Mouse (Mus musculus): ENCODE measurements at regions not wholly inside any gene's neighbourhood (a gene's known extent, or its start where the extent isn't known, plus 50 kb on each side); places are given as distances from the start of the nearest gene placed in this dataset.
A peak's percentile ranks its signal among the peaks of the same experiment; 100 is the strongest.

DNA sequence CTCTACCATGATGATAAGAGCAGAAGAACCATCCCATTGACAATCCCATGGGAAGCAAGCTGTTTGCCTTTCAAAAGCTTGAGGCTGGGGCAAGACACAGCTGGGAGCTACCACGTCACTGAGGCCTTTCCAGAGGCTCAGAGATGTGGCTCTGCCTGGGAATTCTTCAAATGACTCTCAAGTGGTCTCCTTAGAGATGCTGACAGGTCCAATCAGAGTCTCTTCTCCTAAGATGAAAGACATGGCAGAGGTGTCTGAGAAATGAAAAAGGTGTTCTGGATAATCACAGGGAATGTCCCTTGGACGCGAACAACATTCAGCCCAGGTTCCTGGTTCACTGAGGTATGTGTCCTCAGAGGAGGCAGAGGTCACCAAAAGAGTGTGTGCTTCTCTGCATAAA is 287.7 kb downstream of the Fam49a start:
- Histone ChIP-seq H3K27me3 (ENCODE audit: control insufficient read depth, insufficient read depth, low read depth, low read length) (no peaks in the 10 kb centered on the region), H3K4me1 (replicated peaks; ENCODE audit: control insufficient read depth, insufficient read depth, low read length) (no peaks in the 10 kb centered on the region; the same call in 1 of the 2 replicates), H3K27ac (ENCODE audit: low read length) (no peak overlapping the region), H3K36me3 (ENCODE audit: control insufficient read depth, insufficient read depth, low read length) (no peaks in the 10 kb centered on the region), H3K4me3 (ENCODE audit: low read length) (no peak overlapping the region), H3K4me2 (ENCODE audit: low read depth, low read length) (no peak overlapping the region), H3K9me3 (ENCODE audit: control insufficient read depth, low read length) (no peaks in the 10 kb centered on the region), H3K9ac (ENCODE audit: low read length) (no peak overlapping the region)
- 64% methylated on average over 3 of the region's 3 CpGs for WGBS
- ATAC-seq (ENCODE audit: low read depth): no peak

DNA sequence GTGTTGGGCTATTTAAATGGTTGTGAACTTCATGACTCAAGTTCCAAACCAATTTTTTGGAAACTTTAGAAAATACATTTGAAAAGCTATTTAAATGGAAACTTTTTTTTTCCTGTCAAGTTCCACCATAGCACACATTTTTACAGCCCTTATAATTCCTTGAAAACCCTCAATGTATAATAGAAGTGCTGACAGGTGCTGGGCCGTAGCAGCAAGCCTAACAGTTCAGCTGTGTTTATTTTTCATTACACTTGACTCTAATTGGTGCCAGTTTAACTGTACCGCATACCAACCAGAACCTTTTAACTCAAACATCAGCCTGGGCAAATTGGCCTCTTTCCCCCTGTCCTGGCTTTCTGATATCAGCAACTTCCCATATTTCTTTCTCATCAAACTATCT is 286.7 kb downstream of the Fam49a start:
- Histone ChIP-seq H3K27me3 (ENCODE audit: control insufficient read depth, insufficient read depth, low read depth, low read length) (no peaks in the 10 kb centered on the region), H3K9ac (ENCODE audit: low read length) (no peak overlapping the region), H3K4me2 (ENCODE audit: low read depth, low read length) (no peak overlapping the region), H3K27ac (ENCODE audit: low read length) (peak overlapping the region; percentile 68), H3K4me3 (ENCODE audit: low read length) (no peak overlapping the region), H3K4me1 (replicated peaks; ENCODE audit: control insufficient read depth, insufficient read depth, low read length) (no peaks in the 10 kb centered on the region; the same call in 1 of the 2 replicates), H3K9me3 (ENCODE audit: control insufficient read depth, low read length) (no peaks in the 10 kb centered on the region), H3K36me3 (ENCODE audit: control insufficient read depth, insufficient read depth, low read length) (no peaks in the 10 kb centered on the region)
- WGBS: 19% methylated on average over 2 of the region's 2 CpGs
- peak; percentile 69 for ATAC-seq (ENCODE audit: low read depth)

DNA sequence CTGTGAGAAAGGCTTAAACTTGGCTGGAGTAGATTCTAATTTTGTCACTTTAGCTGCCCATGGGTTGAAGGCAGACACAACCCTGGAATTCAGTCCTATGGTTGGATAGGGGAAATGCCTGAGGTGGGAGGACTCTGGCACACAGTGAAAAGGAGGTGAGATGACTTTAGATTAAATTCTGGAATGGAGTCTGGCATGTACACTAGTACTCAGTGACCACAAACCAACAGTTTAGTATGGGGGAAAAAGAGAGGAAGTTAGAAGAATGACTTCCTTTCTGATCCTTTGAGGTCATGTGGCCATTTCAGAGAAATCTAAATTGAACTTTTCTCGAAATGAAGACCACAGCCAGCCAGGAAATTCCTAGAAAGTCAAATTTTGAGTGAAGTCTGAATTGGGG is 285.5 kb downstream of the Fam49a start:
- no peak overlapping the region for H3K27ac ChIP-seq (ENCODE audit: low read length)
- H3K36me3 ChIP-seq (ENCODE audit: control insufficient read depth, insufficient read depth, low read length): no peaks in the 10 kb centered on the region
- H3K4me2 ChIP-seq (ENCODE audit: low read depth, low read length): no peak overlapping the region
- H3K4me3 ChIP-seq (ENCODE audit: low read length): no peak overlapping the region
- H3K27me3 ChIP-seq (ENCODE audit: control insufficient read depth, insufficient read depth, low read depth, low read length): no peaks in the 10 kb centered on the region
- no peak overlapping the region for H3K9ac ChIP-seq (ENCODE audit: low read length)
- WGBS: 65% methylated on average over 1 of the region's 1 CpGs
- no peaks in the 10 kb centered on the region for H3K9me3 ChIP-seq (ENCODE audit: control insufficient read depth, low read length)
- peak; percentile 26; the same call in 1 of the 2 replicates for ATAC-seq (ENCODE audit: low read depth)
- H3K4me1 ChIP-seq (replicated peaks; ENCODE audit: control insufficient read depth, insufficient read depth, low read length): no peaks in the 10 kb centered on the region; the same call in 1 of the 2 replicates

DNA sequence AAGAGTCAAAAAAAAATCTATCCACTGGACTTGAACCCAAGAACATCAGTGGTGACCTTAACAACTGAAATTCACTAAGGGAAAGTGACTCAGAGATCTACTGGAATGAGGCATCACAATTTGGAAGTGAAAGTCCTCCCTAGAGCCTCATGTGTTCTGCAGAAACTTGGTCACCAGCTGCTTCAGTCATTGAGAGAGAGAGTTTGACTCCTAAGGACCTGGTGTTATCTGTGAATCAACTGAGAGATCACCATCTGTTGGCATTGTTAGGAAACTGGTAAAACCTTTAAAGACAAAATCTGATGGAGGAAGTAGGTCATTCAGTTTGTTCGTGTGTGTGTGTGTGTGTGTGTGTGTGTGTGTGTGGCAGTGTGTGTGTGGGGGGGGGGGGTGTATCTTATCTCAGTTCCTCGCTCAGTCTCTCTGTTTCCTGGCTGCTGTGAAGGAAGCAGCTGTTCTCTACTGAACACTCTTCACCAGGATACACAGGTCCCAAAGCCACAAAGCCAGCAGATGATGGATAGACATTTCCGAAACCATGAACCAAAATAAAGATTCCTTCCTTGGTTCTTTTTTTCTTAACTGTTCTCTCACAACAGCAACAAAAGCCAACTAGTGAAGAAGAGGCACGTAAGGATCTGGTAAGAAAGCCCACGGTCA is 284.6 kb downstream of the Fam49a start:
- Histone ChIP-seq H3K36me3 (ENCODE audit: control insufficient read depth, insufficient read depth, low read length) (no peaks in the 10 kb centered on the region), H3K9me3 (ENCODE audit: control insufficient read depth, low read length) (no peaks in the 10 kb centered on the region), H3K4me1 (replicated peaks; ENCODE audit: control insufficient read depth, insufficient read depth, low read length) (no peaks in the 10 kb centered on the region; the same call in 1 of the 2 replicates), H3K27ac (ENCODE audit: low read length) (no peak overlapping the region), H3K9ac (ENCODE audit: low read length) (no peak overlapping the region), H3K4me3 (ENCODE audit: low read length) (no peak overlapping the region), H3K27me3 (ENCODE audit: control insufficient read depth, insufficient read depth, low read depth, low read length) (no peaks in the 10 kb centered on the region), H3K4me2 (ENCODE audit: low read depth, low read length) (no peak overlapping the region)
- ATAC-seq (ENCODE audit: low read depth): no peak
- WGBS: 83% methylated on average over 5 of the region's 5 CpGs

DNA sequence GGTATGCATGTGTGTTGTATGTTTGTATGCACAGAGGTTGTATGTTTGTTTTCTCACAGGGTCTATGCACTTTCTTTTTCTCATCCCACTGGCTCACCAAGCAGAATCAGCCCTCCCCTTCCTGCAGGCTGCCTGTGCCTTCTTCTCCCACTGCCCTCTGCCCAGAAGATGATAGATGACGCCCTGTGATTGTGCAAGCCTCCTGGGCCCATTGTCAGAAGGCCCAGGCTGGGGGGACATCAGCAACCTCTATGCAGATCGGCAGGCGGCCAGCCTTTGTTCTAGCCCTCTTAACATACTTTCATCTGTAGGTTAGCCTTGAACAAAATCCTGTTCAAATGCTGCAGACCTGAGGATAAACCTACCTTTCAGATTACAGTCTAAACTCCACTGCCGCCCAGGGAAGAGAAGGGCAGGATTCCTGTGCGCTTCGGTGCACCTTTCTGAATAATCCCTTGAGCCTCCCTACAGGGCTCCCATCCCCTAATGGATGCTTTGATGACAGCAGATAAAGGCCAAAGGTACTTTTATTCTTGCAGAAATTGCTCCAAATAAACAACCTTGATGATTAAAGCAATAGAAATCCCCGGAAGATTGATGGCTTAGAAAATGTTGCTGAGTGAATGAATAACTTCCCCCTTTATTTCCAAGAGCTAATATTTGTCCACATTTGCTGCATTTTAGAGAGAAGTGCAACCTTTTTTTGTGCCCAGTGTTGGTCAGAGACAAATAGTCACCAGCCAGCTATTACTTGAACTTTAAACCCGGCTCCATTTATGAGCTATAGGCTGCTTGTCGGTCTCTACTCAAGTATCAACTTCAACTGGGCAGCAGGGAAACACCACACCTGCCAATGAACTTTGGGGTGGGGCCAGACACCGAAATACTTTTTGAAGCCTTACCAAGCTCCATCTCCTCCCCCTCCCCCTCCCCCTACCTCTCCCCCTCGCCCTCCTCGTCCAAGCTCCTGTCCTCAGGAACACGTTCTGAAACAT is 279.4 kb downstream of the Fam49a start:
- H3K9me3 ChIP-seq (ENCODE audit: control insufficient read depth, low read length): no peaks in the 10 kb centered on the region
- no peak overlapping the region for H3K9ac ChIP-seq (ENCODE audit: low read length)
- ATAC-seq (ENCODE audit: low read depth): peak; percentile 75
- no peaks in the 10 kb centered on the region for H3K36me3 ChIP-seq (ENCODE audit: control insufficient read depth, insufficient read depth, low read length)
- H3K27ac ChIP-seq (ENCODE audit: low read length): peak overlapping the region; percentile 65
- H3K4me1 ChIP-seq (replicated peaks; ENCODE audit: control insufficient read depth, insufficient read depth, low read length): 0 out of 2 replicates have a peak, but pooled peaks cover 4% of the 10 kb centered on the region
- no peaks in the 10 kb centered on the region for H3K27me3 ChIP-seq (ENCODE audit: control insufficient read depth, insufficient read depth, low read depth, low read length)
- 35% methylated on average over 13 of the region's 13 CpGs for WGBS
- H3K4me2 ChIP-seq (ENCODE audit: low read depth, low read length): no peak overlapping the region
- no peak overlapping the region for H3K4me3 ChIP-seq (ENCODE audit: low read length)

DNA sequence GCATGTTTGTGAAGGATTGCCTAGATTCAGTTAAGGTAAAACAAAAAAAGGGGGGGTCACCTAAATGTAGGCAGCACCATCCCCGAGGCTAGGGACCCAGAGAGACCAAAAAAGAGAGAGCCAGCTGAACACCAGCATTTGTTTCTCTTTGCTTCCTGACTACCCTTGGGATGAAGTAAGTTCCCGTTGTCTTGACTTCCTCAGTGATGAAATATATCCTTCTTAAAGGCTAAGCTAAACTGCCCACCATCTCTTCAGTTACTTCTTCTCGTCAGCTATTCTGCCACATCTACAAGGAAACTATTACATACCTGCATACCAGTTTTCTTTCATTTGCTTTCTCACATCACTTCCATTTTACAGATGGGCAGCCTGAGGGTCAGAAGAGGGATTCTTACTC is 277.4 kb downstream of the Fam49a start:
- 60% methylated on average over 3 of the region's 3 CpGs for WGBS
- H3K27me3 ChIP-seq (ENCODE audit: control insufficient read depth, insufficient read depth, low read depth, low read length): no peaks in the 10 kb centered on the region
- no peak overlapping the region for H3K27ac ChIP-seq (ENCODE audit: low read length)
- no peak overlapping the region for H3K9ac ChIP-seq (ENCODE audit: low read length)
- no peak for ATAC-seq (ENCODE audit: low read depth)
- H3K9me3 ChIP-seq (ENCODE audit: control insufficient read depth, low read length): no peaks in the 10 kb centered on the region
- no peak overlapping the region for H3K4me2 ChIP-seq (ENCODE audit: low read depth, low read length)
- H3K36me3 ChIP-seq (ENCODE audit: control insufficient read depth, insufficient read depth, low read length): no peaks in the 10 kb centered on the region
- H3K4me1 ChIP-seq (replicated peaks; ENCODE audit: control insufficient read depth, insufficient read depth, low read length): peaks cover 4% of the 10 kb centered on the region; the same call in 1 of the 2 replicates
- H3K4me3 ChIP-seq (ENCODE audit: low read length): no peak overlapping the region

DNA sequence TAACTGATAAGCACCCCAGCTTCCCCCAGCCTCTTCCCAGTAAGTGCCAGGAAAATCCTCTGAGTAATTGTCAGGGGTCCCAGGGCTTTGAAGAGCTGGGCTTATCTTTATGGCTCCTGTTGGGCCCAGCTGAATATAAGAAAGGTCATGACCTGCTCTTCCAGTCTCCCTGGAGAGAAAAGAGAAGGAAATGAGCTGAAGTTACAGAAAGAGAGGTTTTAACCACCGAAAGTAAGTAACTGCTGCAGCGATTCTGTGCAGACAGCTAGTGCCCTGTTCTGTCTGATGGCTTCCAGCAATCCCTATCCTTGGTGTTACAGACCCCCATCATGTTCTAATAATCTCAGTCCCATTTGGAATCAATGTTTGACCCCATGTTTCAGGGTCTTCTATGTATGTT is 272.8 kb downstream of the Fam49a start:
- WGBS: 15% methylated on average over 2 of the region's 2 CpGs
- H3K27me3 ChIP-seq (ENCODE audit: control insufficient read depth, insufficient read depth, low read depth, low read length): no peaks in the 10 kb centered on the region
- H3K9ac ChIP-seq (ENCODE audit: low read length): no peak overlapping the region
- H3K4me1 ChIP-seq (replicated peaks; ENCODE audit: control insufficient read depth, insufficient read depth, low read length): peaks cover 3% of the 10 kb centered on the region
- no peaks in the 10 kb centered on the region for H3K9me3 ChIP-seq (ENCODE audit: control insufficient read depth, low read length)
- H3K36me3 ChIP-seq (ENCODE audit: control insufficient read depth, insufficient read depth, low read length): no peaks in the 10 kb centered on the region
- ATAC-seq (ENCODE audit: low read depth): no peak
- no peak overlapping the region for H3K4me2 ChIP-seq (ENCODE audit: low read depth, low read length)
- H3K27ac ChIP-seq (ENCODE audit: low read length): no peak overlapping the region
- H3K4me3 ChIP-seq (ENCODE audit: low read length): no peak overlapping the region

DNA sequence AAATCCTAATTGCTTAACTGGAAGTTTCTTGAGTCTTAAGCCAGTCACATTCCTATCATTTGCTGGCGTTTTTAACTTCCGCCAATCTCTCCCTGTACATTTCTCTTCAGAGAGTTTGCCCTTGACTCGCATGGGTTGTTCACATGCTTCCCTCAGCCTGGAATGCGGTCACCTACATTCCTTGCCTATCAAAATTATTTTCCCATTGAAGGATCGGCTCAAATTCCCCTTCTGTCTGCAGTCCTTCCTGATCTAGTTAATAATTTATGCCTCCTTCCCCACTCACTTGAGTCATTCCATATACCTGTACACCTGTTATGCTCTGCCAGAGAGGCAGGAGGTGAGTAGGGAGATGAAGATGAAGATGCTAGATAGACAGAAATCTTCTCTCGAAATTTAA is 268.9 kb downstream of the Fam49a start:
- Histone ChIP-seq H3K9ac (ENCODE audit: low read length) (no peak overlapping the region), H3K9me3 (ENCODE audit: control insufficient read depth, low read length) (no peaks in the 10 kb centered on the region), H3K4me3 (ENCODE audit: low read length) (no peak overlapping the region), H3K4me2 (ENCODE audit: low read depth, low read length) (no peak overlapping the region), H3K27me3 (ENCODE audit: control insufficient read depth, insufficient read depth, low read depth, low read length) (no peaks in the 10 kb centered on the region), H3K36me3 (ENCODE audit: control insufficient read depth, insufficient read depth, low read length) (no peaks in the 10 kb centered on the region), H3K27ac (ENCODE audit: low read length) (peak overlapping the region; percentile 53), H3K4me1 (replicated peaks; ENCODE audit: control insufficient read depth, insufficient read depth, low read length) (peaks cover 3% of the 10 kb centered on the region)
- 54% methylated on average over 6 of the region's 6 CpGs for WGBS
- ATAC-seq (ENCODE audit: low read depth): peak; percentile 87

DNA sequence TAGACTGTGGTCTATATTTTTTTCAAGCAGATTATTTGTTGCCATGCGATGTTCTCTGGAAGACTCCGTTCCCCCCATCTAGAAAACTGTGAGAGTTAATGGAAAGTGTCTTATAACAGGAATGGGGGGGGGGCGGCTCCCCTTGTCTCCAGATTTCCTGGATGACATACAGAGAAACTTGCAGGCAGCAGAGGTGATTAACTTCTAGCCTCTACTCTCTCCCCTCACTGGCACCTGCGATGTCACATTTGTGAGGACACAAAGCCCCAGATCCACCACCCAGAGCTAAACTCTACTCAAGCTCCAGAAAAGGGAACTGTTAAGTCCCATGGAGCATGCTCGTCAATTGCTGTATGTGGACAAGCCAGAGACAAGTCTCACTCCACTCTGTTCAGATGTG is 267.6 kb downstream of the Fam49a start:
- no peaks in the 10 kb centered on the region for H3K27me3 ChIP-seq (ENCODE audit: control insufficient read depth, insufficient read depth, low read depth, low read length)
- H3K27ac ChIP-seq (ENCODE audit: low read length): peak overlapping the region; percentile 72
- WGBS: 83% methylated on average over 5 of the region's 5 CpGs
- H3K4me2 ChIP-seq (ENCODE audit: low read depth, low read length): no peak overlapping the region
- H3K4me3 ChIP-seq (ENCODE audit: low read length): no peak overlapping the region
- ATAC-seq (ENCODE audit: low read depth): no peak
- H3K9ac ChIP-seq (ENCODE audit: low read length): no peak overlapping the region
- H3K9me3 ChIP-seq (ENCODE audit: control insufficient read depth, low read length): no peaks in the 10 kb centered on the region
- no peaks in the 10 kb centered on the region for H3K36me3 ChIP-seq (ENCODE audit: control insufficient read depth, insufficient read depth, low read length)
- H3K4me1 ChIP-seq (replicated peaks; ENCODE audit: control insufficient read depth, insufficient read depth, low read length): peaks cover 3% of the 10 kb centered on the region; the same call in 1 of the 2 replicates

All from lung, embryonic 16.5 days (tissue).